Mouse (Mus musculus) erythroblast, embryonic 14.5 days (primary cell): ENCODE data around the gene Oas1e. TPM values are rescaled to one million over a fixed set of nuclear protein-coding genes. Genes with fewer than 3 reads are reported as not detected.

ENCODE experiments used
- H3K27me3 ChIP-seq: 2 replicates; pipeline ENCODE4 v1.6.1; 2012; ENCODE audit warnings: inconsistent platforms; ENCODE audit not compliant: control insufficient read depth
- H3K36me3 ChIP-seq: 2 replicates; pipeline ENCODE4 v1.6.1; 2012; ENCODE audit warnings: mild to moderate bottlenecking, inconsistent platforms; ENCODE audit not compliant: control insufficient read depth
- H3K4me1 ChIP-seq: 2 replicates; pipeline ENCODE4 v1.6.1; 2012; ENCODE audit warnings: inconsistent platforms; ENCODE audit not compliant: control insufficient read depth
- H3K4me3 ChIP-seq: replicated peaks from 2 replicates; pipeline ENCODE3; 2012; ENCODE audit warnings: moderate library complexity, mild to moderate bottlenecking, inconsistent platforms
- H3K9me3 ChIP-seq: 2 replicates; pipeline ENCODE4 v1.6.1; 2012; ENCODE audit warnings: low read length, inconsistent platforms, mixed read lengths; ENCODE audit not compliant: control insufficient read depth
- GATA1 ChIP-seq: IDR thresholded peaks from 2 replicates; pipeline ENCODE4 v1.6.1; 2012; ENCODE audit warnings: low read length, inconsistent platforms, mixed read lengths
- TAL1 ChIP-seq: IDR thresholded peaks from 3 replicates; pipeline ENCODE4 v1.6.1; 2012; ENCODE audit warnings: low read length, inconsistent platforms, mixed read lengths
- polyA plus RNA-seq: library from polyadenylated mRNA; stranded (reverse); fragments of >175 nt; gene quantifications from 2 replicates; pipeline ENCODE4 v1.2.3, GENCODE M21; 2012

Gene Oas1e
- polyA plus RNA-seq, 1 experiment = not detected

GRCm38 (mm10) chr5:120779922-120780321, 15.4 kb downstream of the Oas1e start:
- H3K36me3 ChIP-seq = no peaks in the 10 kb centered on the region
- no peak overlapping the region for H3K4me3 ChIP-seq
- peaks cover 4% of the 10 kb centered on the region for H3K4me1 ChIP-seq
- no peak for TF ChIP-seq TAL1
- TF ChIP-seq GATA1 = no peak
- no peaks in the 10 kb centered on the region for H3K27me3 ChIP-seq
- H3K9me3 ChIP-seq = no peaks in the 10 kb centered on the region

GRCm38 (mm10) chr5:120778941-120779340, 16.4 kb downstream of the Oas1e start:
- H3K4me3 ChIP-seq = no peak overlapping the region
- peaks cover 5% of the 10 kb centered on the region for H3K4me1 ChIP-seq
- no peaks in the 10 kb centered on the region for H3K27me3 ChIP-seq
- no peak for TF ChIP-seq GATA1
- no peak for TF ChIP-seq TAL1
- H3K36me3 ChIP-seq = no peaks in the 10 kb centered on the region
- no peaks in the 10 kb centered on the region for H3K9me3 ChIP-seq

- Histone ChIP-seq H3K9me3 (no peaks in the 10 kb centered on the region), H3K4me3 (no peak within 1 kb of the TSS), H3K27me3 (no peaks in the 10 kb centered on the region), H3K4me1 (peaks cover 5% of the 10 kb centered on the region), H3K36me3 (no peaks in the 10 kb centered on the region)
- no peak for TF ChIP-seq TAL1
- no peak for TF ChIP-seq GATA1
Observed at GRCm38 (mm10) chr5:120777478-120777877, 17.9 kb downstream of the Oas1e start, which contains the start of gene Oas3. Oas3 (minus strand) TSS chr5:120777661.

- Histone ChIP-seq H3K9me3 (no peaks in the 10 kb centered on the region), H3K4me3 (no peak overlapping the region), H3K36me3 (no peaks in the 10 kb centered on the region), H3K27me3 (no peaks in the 10 kb centered on the region), H3K4me1 (peaks cover 5% of the 10 kb centered on the region)
- no peak for TF ChIP-seq TAL1
- no peak for TF ChIP-seq GATA1
Observed at GRCm38 (mm10) chr5:120776801-120777200, 18.5 kb downstream of the Oas1e start.

GRCm38 (mm10) chr5:120775287-120775985, 19.9 kb downstream of the Oas1e start:
- H3K9me3 ChIP-seq = no peaks in the 10 kb centered on the region
- no peak overlapping the region for H3K4me3 ChIP-seq
- H3K36me3 ChIP-seq = no peaks in the 10 kb centered on the region
- no peaks in the 10 kb centered on the region for H3K27me3 ChIP-seq
- TF ChIP-seq TAL1 = no peak
- TF ChIP-seq GATA1 = no peak
- H3K4me1 ChIP-seq = peaks cover 5% of the 10 kb centered on the region

GRCm38 (mm10) chr5:120769396-120769795, 25.9 kb downstream of the Oas1e start:
- no peaks in the 10 kb centered on the region for H3K4me1 ChIP-seq
- H3K36me3 ChIP-seq = no peaks in the 10 kb centered on the region
- no peaks in the 10 kb centered on the region for H3K27me3 ChIP-seq
- TF ChIP-seq TAL1 (no peak), GATA1 (no peak)
- H3K4me3 ChIP-seq = no peak overlapping the region
- peaks cover 12% of the 10 kb centered on the region for H3K9me3 ChIP-seq

- Histone ChIP-seq H3K36me3 (no peaks in the 10 kb centered on the region), H3K27me3 (no peaks in the 10 kb centered on the region), H3K9me3 (peaks cover 9% of the 10 kb centered on the region), H3K4me1 (no peaks in the 10 kb centered on the region), H3K4me3 (no peak overlapping the region)
- TF ChIP-seq TAL1 (no peak), GATA1 (no peak)
Observed at GRCm38 (mm10) chr5:120765010-120765409, 30.3 kb downstream of the Oas1e start.

- Histone ChIP-seq H3K9me3 (peaks cover 4% of the 10 kb centered on the region; the same call in 1 of the 2 replicates), H3K27me3 (no peaks in the 10 kb centered on the region), H3K36me3 (no peaks in the 10 kb centered on the region), H3K4me3 (no peak overlapping the region), H3K4me1 (no peaks in the 10 kb centered on the region)
- TF ChIP-seq GATA1 = no peak
- TF ChIP-seq TAL1 = no peak
Observed at GRCm38 (mm10) chr5:120761901-120762300, 33.4 kb downstream of the Oas1e start.

- Histone ChIP-seq H3K4me3 (no peak overlapping the region), H3K36me3 (no peaks in the 10 kb centered on the region), H3K4me1 (no peaks in the 10 kb centered on the region), H3K9me3 (peaks cover 4% of the 10 kb centered on the region; the same call in 1 of the 2 replicates), H3K27me3 (no peaks in the 10 kb centered on the region)
- TF ChIP-seq TAL1 = no peak
- TF ChIP-seq GATA1 = no peak
Observed at GRCm38 (mm10) chr5:120754215-120754614, 41.1 kb downstream of the Oas1e start.

- no peaks in the 10 kb centered on the region for H3K27me3 ChIP-seq
- no peak overlapping the region for H3K4me3 ChIP-seq
- H3K9me3 ChIP-seq = peaks cover 4% of the 10 kb centered on the region; the same call in 1 of the 2 replicates
- H3K36me3 ChIP-seq = no peaks in the 10 kb centered on the region
- TF ChIP-seq GATA1 (no peak), TAL1 (no peak)
- H3K4me1 ChIP-seq = no peaks in the 10 kb centered on the region
Observed at GRCm38 (mm10) chr5:120752786-120753185, 42.5 kb downstream of the Oas1e start.
